Mouse (Mus musculus) heart, postnatal 0 days (tissue): Measurements from ENCODE around the gene Stra6l.

Experiments used
- CTCF ChIP-seq: IDR thresholded peaks from 2 replicates; pipeline ENCODE4 v1.5.1; 2016; ENCODE audit warnings: antibody characterized with exemption, control low read depth, low read depth
- EP300 ChIP-seq: IDR thresholded peaks from 2 replicates; pipeline ENCODE4 v1.6.1; 2016; ENCODE audit warnings: antibody characterized with exemption, low read depth

DNA sequence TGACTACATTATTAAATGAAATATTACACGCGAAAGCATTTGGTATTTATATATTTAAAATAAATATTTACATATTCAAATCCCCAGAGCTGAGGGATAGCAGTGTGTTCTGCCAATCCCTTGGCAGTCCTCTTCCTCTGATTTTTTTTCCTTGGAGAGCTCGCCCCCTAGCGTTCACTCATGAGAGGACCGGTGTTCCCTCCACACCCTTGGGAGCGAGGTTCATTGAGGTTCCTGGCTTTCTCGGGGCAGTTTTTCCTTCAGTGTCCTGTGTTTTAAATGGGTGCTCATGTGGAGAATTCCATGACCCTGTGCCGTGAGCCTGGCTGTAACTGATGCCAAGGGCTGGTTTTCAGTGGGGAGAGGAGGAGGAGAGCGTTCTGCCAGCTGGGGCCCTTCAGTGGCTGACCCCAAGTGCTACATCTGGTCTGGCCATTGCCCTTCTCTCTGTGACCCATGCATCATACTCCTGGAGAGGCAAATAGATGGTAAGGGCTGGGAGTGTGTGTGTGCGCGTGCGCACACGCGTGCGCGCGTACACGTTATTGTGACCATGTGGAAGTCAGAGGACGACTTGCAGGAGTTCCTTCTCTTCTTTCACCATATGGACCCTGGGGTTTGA lies 7.5 kb downstream of the Stra6l start:
- TF ChIP-seq CTCF (peak; percentile 86), EP300 (no peak)
